Mouse (Mus musculus): ENCODE data around the gene Gpsm3. TPM values are rescaled to one million over a fixed set of nuclear protein-coding genes. Genes with fewer than 3 reads are reported as not detected.

The Gpsm3 gene
- polyA plus RNA-seq, 1 experiment, result 402 TPM

DNA sequence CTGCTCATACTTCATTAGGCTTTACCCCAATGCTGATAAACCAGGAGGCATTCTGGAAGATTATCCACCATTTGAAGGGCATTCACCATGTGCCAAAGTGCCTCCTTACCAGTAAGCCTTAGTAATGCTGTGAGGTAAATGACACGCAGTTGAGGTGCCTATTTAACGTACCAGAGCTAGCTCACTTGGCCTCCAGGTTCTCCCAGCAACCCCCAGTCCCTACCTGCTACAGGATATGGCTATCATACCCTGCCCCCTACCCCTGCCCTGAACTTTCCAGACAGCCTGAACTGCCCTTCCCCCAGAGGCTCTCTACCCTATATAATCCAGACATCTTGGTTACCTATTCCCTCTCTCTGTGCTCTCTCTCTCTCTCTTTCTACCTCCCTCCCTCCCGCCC is 839 bp upstream of the Gpsm3 start:
- Histone ChIP-seq H3K4me1 (peaks cover 60% of the 10 kb centered on the region), H3K27me3 (replicated peaks) (peaks cover 10% of the 10 kb centered on the region), H3K9me3 (no peaks in the 10 kb centered on the region), H3K4me3 (replicated peaks) (peak overlapping the region; percentile 93), H3K36me3 (replicated peaks; ENCODE audit: low read length) (peaks cover 6% of the 10 kb centered on the region)
- TF ChIP-seq FLI1 (IDR thresholded peaks at IDR 0.05; ENCODE audit: low read length) (no peak), GATA1 (IDR thresholded peaks at IDR 0.05; ENCODE audit: borderline replicate concordance, low read length) (no peak)

DNA sequence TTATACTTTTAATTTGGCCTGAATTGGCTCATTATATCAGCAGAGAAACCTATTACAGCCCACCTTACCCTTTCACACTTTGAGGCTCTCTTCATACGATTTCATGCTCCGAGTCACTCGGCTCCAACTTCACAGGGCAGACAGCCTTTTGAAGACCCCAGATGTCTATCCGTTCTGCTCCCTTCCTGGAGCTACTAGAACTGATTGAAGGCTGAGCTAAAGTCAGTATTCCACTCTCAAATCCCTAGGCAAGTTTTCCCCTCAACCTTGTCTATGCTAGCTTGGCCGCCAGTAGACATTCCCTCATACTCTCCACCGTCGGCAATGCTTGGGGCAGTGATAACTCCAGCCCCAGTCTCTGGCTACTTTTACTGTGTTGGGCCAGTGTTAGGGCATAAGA is 400 bp upstream of the Gpsm3 start:
- Histone ChIP-seq H3K4me1 (peaks cover 64% of the 10 kb centered on the region), H3K9me3 (no peaks in the 10 kb centered on the region), H3K36me3 (replicated peaks; ENCODE audit: low read length) (peaks cover 11% of the 10 kb centered on the region), H3K4me3 (replicated peaks) (peak overlapping the region; percentile 94), H3K27me3 (replicated peaks) (peaks cover 9% of the 10 kb centered on the region)
- TF ChIP-seq GATA1 (IDR thresholded peaks at IDR 0.05; ENCODE audit: borderline replicate concordance, low read length), result no peak
- TF ChIP-seq FLI1 (IDR thresholded peaks at IDR 0.05; ENCODE audit: low read length), result no peak

GRCm38 (mm10) chr17:34590154-34590987 is 765 bp downstream of the Gpsm3 start:
- TF ChIP-seq GATA1 (IDR thresholded peaks at IDR 0.05; ENCODE audit: borderline replicate concordance, low read length), result no peak
- TF ChIP-seq FLI1 (IDR thresholded peaks at IDR 0.05; ENCODE audit: low read length), result no peak
- H3K36me3 ChIP-seq (replicated peaks; ENCODE audit: low read length), result peaks cover 22% of the 10 kb centered on the region
- peaks cover 9% of the 10 kb centered on the region for H3K27me3 ChIP-seq (replicated peaks)
- H3K9me3 ChIP-seq, result no peaks in the 10 kb centered on the region
- peaks cover 75% of the 10 kb centered on the region for H3K4me1 ChIP-seq
- H3K4me3 ChIP-seq (replicated peaks), result peak overlapping the region; percentile 94

GRCm38 (mm10) chr17:34591029-34591993 is 1.7 kb downstream of the Gpsm3 start, which contains the start of gene Pbx2:
Pbx2 (plus strand) TSS chr17:34591266.
- H3K4me3 ChIP-seq (replicated peaks), result peak within 1 kb of the TSS; percentile 94
- H3K9me3 ChIP-seq, result no peaks in the 10 kb centered on the region
- peaks cover 32% of the 10 kb centered on the region for H3K36me3 ChIP-seq (replicated peaks; ENCODE audit: low read length)
- no peak for TF ChIP-seq FLI1 (IDR thresholded peaks at IDR 0.05; ENCODE audit: low read length)
- no peak for TF ChIP-seq GATA1 (IDR thresholded peaks at IDR 0.05; ENCODE audit: borderline replicate concordance, low read length)
- peaks cover 2% of the 10 kb centered on the region for H3K27me3 ChIP-seq (replicated peaks)
- peaks cover 78% of the 10 kb centered on the region for H3K4me1 ChIP-seq

- H3K36me3 ChIP-seq (replicated peaks; ENCODE audit: low read length), result peaks cover 38% of the 10 kb centered on the region
- peak overlapping the region; percentile 94 for H3K4me3 ChIP-seq (replicated peaks)
- no peaks in the 10 kb centered on the region for H3K27me3 ChIP-seq (replicated peaks)
- H3K4me1 ChIP-seq, result peaks cover 72% of the 10 kb centered on the region
- no peaks in the 10 kb centered on the region for H3K9me3 ChIP-seq
- TF ChIP-seq GATA1 (IDR thresholded peaks at IDR 0.05; ENCODE audit: borderline replicate concordance, low read length), result no peak
- no peak for TF ChIP-seq FLI1 (IDR thresholded peaks at IDR 0.05; ENCODE audit: low read length)
These were observed 2.4 kb downstream of the Gpsm3 start for GRCm38 (mm10) chr17:34591994-34592375.

DNA sequence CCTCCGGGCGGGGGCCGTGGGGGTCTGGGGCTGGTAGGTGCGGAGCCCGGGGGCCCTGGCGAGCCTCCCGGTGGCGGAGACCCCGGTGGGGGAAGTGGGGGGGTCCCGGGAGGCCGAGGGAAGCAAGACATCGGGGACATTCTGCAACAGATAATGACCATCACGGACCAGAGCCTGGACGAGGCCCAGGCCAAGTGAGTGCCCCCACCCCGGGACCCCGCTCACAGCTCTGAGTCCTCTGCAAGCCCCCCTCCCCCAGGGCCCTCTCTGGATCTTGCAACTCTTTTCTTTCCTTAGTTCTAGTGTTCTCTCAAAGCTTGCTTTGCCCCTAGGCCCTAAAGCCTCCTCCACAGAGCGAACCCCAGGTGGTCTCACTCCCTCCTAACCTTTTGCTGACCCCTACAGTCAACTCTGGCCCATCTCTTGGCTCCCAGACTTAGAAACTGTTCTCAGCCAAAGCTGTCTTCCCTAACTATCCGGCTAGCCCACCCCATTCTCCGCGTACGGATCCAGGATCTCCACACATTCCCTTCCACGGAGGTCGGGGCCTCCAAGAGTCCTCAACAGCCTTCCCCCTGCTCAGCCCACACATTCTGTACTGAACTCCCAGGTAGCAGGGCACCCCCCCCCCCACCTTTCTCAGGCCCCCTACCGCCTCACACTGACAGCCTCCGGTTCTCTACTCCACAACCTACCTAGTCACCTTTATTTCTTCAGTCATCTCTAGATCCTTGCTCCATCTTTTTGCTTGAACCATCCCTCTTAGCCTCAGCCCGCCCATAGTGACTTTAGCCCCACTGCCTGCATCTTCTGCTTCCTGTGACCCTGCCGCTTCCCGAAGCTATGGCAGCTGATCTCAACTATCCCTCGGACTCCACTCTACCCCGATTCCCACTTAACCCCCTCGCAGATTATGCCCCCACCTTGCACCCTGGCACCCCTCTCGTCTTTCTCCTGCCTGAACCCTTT is 3.3 kb downstream of the Gpsm3 start:
- no peaks in the 10 kb centered on the region for H3K9me3 ChIP-seq
- no peak for TF ChIP-seq FLI1 (IDR thresholded peaks at IDR 0.05; ENCODE audit: low read length)
- no peak for TF ChIP-seq GATA1 (IDR thresholded peaks at IDR 0.05; ENCODE audit: borderline replicate concordance, low read length)
- no peaks in the 10 kb centered on the region for H3K27me3 ChIP-seq (replicated peaks)
- H3K36me3 ChIP-seq (replicated peaks; ENCODE audit: low read length), result peaks cover 39% of the 10 kb centered on the region
- H3K4me1 ChIP-seq, result peaks cover 73% of the 10 kb centered on the region
- peak overlapping the region; percentile 94 for H3K4me3 ChIP-seq (replicated peaks)

DNA sequence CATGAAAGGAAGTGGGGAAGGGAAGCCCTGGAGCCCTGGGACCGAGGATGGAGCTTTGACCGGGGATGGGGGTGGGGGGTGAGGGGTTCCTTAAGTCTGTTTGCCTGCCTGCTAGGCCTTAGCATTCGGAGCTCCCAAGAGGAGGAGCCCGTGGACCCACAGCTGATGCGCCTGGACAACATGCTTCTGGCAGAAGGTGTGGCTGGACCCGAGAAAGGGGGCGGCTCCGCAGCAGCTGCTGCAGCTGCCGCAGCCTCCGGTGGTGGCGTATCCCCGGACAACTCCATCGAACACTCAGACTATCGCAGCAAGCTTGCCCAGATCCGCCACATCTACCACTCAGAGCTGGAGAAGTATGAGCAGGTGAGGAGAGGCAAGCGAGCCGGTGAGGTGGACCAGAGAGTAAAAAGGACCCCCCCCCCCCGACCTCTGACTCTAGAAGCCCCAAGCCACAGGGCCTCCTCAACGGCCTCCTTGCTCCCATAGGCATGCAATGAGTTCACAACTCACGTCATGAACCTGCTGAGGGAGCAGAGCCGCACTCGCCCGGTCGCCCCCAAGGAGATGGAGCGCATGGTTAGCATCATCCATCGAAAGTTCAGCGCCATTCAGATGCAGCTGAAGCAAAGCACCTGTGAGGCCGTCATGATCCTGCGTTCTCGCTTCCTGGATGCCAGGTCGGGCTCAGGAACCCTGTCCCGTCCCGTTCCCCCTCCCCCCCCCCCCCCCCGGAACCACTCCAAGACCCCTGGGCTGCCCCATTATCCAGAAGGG is 4.3 kb downstream of the Gpsm3 start:
- Histone ChIP-seq H3K4me1 (peaks cover 68% of the 10 kb centered on the region), H3K9me3 (no peaks in the 10 kb centered on the region), H3K36me3 (replicated peaks; ENCODE audit: low read length) (peaks cover 42% of the 10 kb centered on the region), H3K4me3 (replicated peaks) (peak overlapping the region; percentile 94), H3K27me3 (replicated peaks) (no peaks in the 10 kb centered on the region)
- TF ChIP-seq GATA1 (IDR thresholded peaks at IDR 0.05; ENCODE audit: borderline replicate concordance, low read length), result no peak
- TF ChIP-seq FLI1 (IDR thresholded peaks at IDR 0.05; ENCODE audit: low read length), result no peak

DNA sequence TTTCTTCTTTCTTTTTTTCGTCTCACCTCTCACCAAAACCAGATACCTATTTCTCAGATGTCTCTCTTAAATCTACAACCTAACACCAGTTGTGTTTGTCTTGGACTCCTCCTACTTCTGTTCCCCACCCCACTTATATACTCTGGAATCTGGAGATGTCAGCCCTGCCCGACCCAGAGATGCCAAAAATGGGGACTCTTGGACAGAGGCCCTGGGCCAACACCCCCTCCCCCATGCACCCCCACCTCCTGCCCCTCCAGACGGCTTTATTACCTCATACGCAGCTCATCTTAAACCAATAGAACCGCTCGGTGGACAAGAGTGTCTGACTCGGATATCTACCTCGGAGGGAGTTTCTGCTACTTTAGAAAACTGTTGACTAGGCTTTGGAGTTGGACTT is 6.5 kb downstream of the Gpsm3 start:
- Histone ChIP-seq H3K4me1 (peaks cover 62% of the 10 kb centered on the region), H3K27me3 (replicated peaks) (no peaks in the 10 kb centered on the region), H3K4me3 (replicated peaks) (no peak overlapping the region), H3K36me3 (replicated peaks; ENCODE audit: low read length) (peaks cover 62% of the 10 kb centered on the region), H3K9me3 (no peaks in the 10 kb centered on the region)
- TF ChIP-seq FLI1 (IDR thresholded peaks at IDR 0.05; ENCODE audit: low read length) (no peak), GATA1 (IDR thresholded peaks at IDR 0.05; ENCODE audit: borderline replicate concordance, low read length) (no peak)

Data from megakaryocyte, embryonic 14.5 days (primary cell).